Mouse (Mus musculus): ENCODE measurements around the gene Hoxb5. TPM values are rescaled to one million over a fixed set of nuclear protein-coding genes. Genes with fewer than 3 reads are reported as not detected.

Gene Hoxb5
- polyA plus RNA-seq, 1 experiment from 2014 or later = 7.5 TPM

DNA sequence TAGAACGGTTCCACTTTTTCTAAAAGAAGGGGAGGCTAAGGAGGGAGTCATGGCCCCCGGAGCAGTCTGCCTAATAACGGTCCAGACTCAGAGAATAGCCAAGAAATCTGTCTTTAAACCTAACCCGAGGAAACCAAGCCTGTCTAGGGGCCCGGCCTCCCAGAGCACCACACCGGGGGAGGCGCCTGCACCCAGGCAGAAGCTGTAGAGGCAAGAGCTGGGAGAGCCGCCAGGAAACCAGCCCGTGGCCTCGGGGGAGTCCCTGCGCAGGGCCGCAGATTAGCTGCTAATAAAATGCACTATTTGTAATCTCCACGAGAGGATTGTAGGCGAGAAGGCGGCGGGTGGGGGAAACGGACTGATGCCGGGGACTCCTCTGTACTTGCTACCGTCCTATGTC lies 33.3 kb upstream of the Hoxb5 start:
- H3K4me3 ChIP-seq (ENCODE audit: low read depth, low read length) = no peak overlapping the region
- 2% methylated on average over 19 of the region's 19 CpGs for WGBS
- no peaks in the 10 kb centered on the region; the same call in 1 of the 2 replicates for H3K4me1 ChIP-seq (replicated peaks; ENCODE audit: control insufficient read depth, insufficient read depth)

DNA sequence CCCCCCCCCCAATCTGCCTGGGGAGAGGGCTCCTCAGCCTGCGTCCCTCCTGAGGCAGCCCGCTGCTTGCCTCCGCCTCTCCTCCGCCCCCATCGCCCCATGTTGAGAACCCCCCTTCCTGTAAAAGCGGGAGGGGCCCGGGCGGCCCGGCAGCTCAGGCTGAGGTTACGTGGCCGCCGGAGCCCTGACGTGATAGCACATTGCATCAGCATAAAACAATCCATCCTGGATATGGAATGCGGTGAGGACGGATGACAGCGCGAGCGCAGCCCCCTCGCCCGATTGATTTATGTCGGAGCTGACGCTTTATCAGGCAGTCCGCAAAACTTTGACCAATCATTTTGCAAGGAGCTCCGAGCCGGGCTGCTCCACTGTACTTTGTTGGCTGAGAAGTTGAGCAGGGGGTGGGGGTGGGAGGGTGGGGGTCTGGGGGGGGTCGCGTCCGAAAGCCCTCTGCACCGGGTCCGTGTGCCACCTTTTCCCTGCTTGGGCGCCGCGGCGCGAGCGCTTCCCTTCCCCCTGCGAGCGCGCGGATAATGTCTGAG lies 32.1 kb upstream of the Hoxb5 start, which contains the start of gene Hoxb9:
Gene Hoxb9, plus strand, starts transcription at position 462 of the 545 bp plus-strand sequence.
- TF ChIP-seq EP300 (optimal IDR thresholded peaks at IDR 0.05) = no peak
- TF ChIP-seq CTCF (IDR thresholded peaks at IDR 0.05; ENCODE audit: low read depth) = no peak
- no peaks in the 10 kb centered on the region for H3K9me3 ChIP-seq (ENCODE audit: control insufficient read depth, low read length)
- peak within 1 kb of the TSS; percentile 34 for H3K4me3 ChIP-seq (ENCODE audit: low read depth, low read length)
- peaks cover 46% of the 10 kb centered on the region for H3K27me3 ChIP-seq (ENCODE audit: control insufficient read depth, insufficient read depth, low read length)
- under 1% methylated on average over 32 of the region's 40 CpGs for WGBS
- H3K4me2 ChIP-seq (replicated peaks; ENCODE audit: low read depth) = peak within 1 kb of the TSS; percentile 45
- no peaks in the 10 kb centered on the region for H3K36me3 ChIP-seq (ENCODE audit: control insufficient read depth, insufficient read depth, low read length)
- DNase-seq (ENCODE audit: low spot score) = no peak
- no peak within 1 kb of the TSS for H3K27ac ChIP-seq (replicated peaks)
- no peak within 1 kb of the TSS for H3K9ac ChIP-seq (ENCODE audit: low read length)
- ATAC-seq (ENCODE audit: low FRiP score, low TSS enrichment) = no peak
- no peaks in the 10 kb centered on the region; the same call in 1 of the 2 replicates for H3K4me1 ChIP-seq (replicated peaks; ENCODE audit: control insufficient read depth, insufficient read depth)

More for the DNA sequence above, 33.3 kb upstream of the Hoxb5 start:
- Histone ChIP-seq H3K9ac (ENCODE audit: low read length) (no peak overlapping the region), H3K27me3 (ENCODE audit: control insufficient read depth, insufficient read depth, low read length) (peaks cover 42% of the 10 kb centered on the region), H3K9me3 (ENCODE audit: control insufficient read depth, low read length) (no peaks in the 10 kb centered on the region), H3K4me2 (replicated peaks; ENCODE audit: low read depth) (no peak overlapping the region), H3K36me3 (ENCODE audit: control insufficient read depth, insufficient read depth, low read length) (no peaks in the 10 kb centered on the region), H3K27ac (replicated peaks) (no peak overlapping the region)
- no peak for ATAC-seq (ENCODE audit: low FRiP score, low TSS enrichment)
- TF ChIP-seq EP300 (optimal IDR thresholded peaks at IDR 0.05) (no peak), CTCF (IDR thresholded peaks at IDR 0.05; ENCODE audit: low read depth) (no peak)
- no peak for DNase-seq (ENCODE audit: low spot score)

DNA sequence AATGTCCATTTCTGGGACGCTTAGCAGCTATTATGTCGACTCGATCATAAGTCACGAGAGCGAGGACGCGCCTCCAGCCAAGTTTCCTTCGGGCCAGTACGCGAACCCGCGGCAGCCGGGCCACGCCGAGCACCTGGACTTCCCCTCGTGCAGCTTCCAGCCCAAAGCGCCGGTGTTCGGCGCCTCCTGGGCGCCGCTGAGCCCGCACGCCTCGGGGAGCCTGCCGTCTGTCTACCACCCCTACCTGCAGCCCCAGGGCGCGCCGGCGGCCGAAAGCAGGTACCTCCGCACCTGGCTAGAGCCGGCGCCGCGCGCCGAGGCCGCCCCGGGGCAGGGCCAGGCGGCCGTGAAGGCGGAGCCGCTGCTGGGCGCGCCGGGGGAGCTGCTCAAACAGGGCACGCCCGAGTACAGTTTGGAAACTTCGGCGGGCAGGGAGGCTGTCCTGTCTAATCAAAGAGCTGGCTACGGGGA lies 31.6 kb upstream of the Hoxb5 start:
- Histone ChIP-seq H3K27me3 (ENCODE audit: control insufficient read depth, insufficient read depth, low read length) (peaks cover 46% of the 10 kb centered on the region), H3K4me3 (ENCODE audit: low read depth, low read length) (peak overlapping the region; percentile 34), H3K4me2 (replicated peaks; ENCODE audit: low read depth) (peak overlapping the region; percentile 45), H3K27ac (replicated peaks) (no peak overlapping the region), H3K9me3 (ENCODE audit: control insufficient read depth, low read length) (no peaks in the 10 kb centered on the region), H3K36me3 (ENCODE audit: control insufficient read depth, insufficient read depth, low read length) (no peaks in the 10 kb centered on the region), H3K4me1 (replicated peaks; ENCODE audit: control insufficient read depth, insufficient read depth) (no peaks in the 10 kb centered on the region; the same call in 1 of the 2 replicates), H3K9ac (ENCODE audit: low read length) (no peak overlapping the region)
- WGBS = under 1% methylated on average over 52 of the region's 52 CpGs
- DNase-seq (ENCODE audit: low spot score) (peak; percentile 61), ATAC-seq (ENCODE audit: low FRiP score, low TSS enrichment) (peak; percentile 62)
- TF ChIP-seq EP300 (optimal IDR thresholded peaks at IDR 0.05) (no peak), CTCF (IDR thresholded peaks at IDR 0.05; ENCODE audit: low read depth) (no peak)

DNA sequence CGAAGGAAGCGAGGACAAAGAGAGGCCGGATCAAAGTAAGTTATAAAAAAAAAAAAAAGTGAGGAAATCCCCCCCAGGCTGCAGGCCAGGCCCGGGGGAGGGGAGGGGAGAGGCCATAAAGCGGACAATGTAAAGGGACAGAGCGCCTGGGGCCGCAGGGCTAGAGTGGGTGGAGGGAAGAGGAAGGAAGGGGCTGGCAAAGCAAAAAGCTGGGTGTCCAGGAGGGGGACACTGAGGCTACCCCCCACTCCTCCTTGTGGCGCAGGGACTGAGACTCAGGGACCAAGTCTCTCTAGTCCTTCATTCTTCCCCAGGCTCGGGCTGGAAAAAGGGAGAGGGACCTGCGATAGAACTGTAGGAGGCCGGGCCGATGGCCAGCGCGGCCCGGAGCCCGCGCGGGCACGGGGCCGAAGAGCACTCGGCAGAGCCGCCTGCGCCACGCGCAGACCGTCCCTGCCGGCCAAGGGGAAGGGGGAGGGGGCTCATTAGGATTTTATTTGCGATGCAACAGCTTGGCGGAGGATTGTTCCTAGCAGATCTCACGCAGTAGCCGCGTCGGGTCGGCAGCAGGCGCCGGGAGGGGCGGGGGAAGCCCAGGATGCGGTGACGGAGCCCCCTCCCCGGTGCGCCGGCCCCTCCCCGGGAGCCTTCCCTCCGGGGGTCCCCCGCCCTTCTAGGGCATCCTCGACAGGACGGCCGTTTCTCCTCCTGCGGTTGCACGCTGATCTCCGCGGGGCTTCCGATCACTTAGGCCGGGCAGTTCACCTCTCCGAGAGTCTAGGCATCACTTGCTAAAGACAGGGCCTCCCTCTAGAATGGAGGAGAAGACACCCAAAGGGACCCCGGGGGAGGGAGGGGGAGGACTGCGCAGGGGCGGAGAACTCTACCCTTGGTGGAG lies 30.9 kb upstream of the Hoxb5 start:
- TF ChIP-seq EP300 (optimal IDR thresholded peaks at IDR 0.05) = no peak
- TF ChIP-seq CTCF (IDR thresholded peaks at IDR 0.05; ENCODE audit: low read depth) = no peak
- DNase-seq (ENCODE audit: low spot score) = no peak

DNA sequence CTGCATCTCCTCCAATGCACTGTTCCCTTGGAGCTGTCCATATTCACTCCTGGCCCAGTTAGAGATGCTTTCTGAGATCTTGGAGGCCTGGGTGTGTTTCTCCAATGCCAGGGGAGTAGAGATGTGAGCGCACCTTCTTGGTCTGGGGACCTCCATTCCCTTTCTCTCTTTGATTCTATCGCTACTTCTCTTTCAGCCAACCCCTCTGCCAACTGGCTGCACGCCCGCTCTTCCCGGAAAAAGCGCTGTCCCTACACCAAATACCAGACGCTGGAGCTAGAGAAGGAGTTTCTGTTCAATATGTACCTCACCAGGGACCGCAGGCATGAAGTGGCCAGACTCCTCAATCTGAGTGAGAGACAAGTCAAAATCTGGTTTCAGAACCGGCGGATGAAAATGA lies 28.7 kb upstream of the Hoxb5 start:
- no peak for TF ChIP-seq CTCF (IDR thresholded peaks at IDR 0.05; ENCODE audit: low read depth)
- TF ChIP-seq EP300 (optimal IDR thresholded peaks at IDR 0.05) = no peak
- Histone ChIP-seq H3K4me1 (replicated peaks; ENCODE audit: control insufficient read depth, insufficient read depth) (no peaks in the 10 kb centered on the region; the same call in 1 of the 2 replicates), H3K9me3 (ENCODE audit: control insufficient read depth, low read length) (no peaks in the 10 kb centered on the region), H3K27ac (replicated peaks) (no peak overlapping the region), H3K4me2 (replicated peaks; ENCODE audit: low read depth) (no peak overlapping the region), H3K36me3 (ENCODE audit: control insufficient read depth, insufficient read depth, low read length) (no peaks in the 10 kb centered on the region), H3K4me3 (ENCODE audit: low read depth, low read length) (no peak overlapping the region), H3K9ac (ENCODE audit: low read length) (no peak overlapping the region), H3K27me3 (ENCODE audit: control insufficient read depth, insufficient read depth, low read length) (peaks cover 46% of the 10 kb centered on the region)
- 19% methylated on average over 10 of the region's 10 CpGs for WGBS
- no peak for DNase-seq (ENCODE audit: low spot score)
- no peak for ATAC-seq (ENCODE audit: low FRiP score, low TSS enrichment)

More for the DNA sequence above, 30.9 kb upstream of the Hoxb5 start:
- peak; percentile 38; the same call in 1 of the 2 replicates for ATAC-seq (ENCODE audit: low FRiP score, low TSS enrichment)
- no peak overlapping the region for H3K27ac ChIP-seq (replicated peaks)
- H3K36me3 ChIP-seq (ENCODE audit: control insufficient read depth, insufficient read depth, low read length) = no peaks in the 10 kb centered on the region
- no peaks in the 10 kb centered on the region for H3K9me3 ChIP-seq (ENCODE audit: control insufficient read depth, low read length)
- peak overlapping the region; percentile 34 for H3K4me3 ChIP-seq (ENCODE audit: low read depth, low read length)
- peaks cover 44% of the 10 kb centered on the region for H3K27me3 ChIP-seq (ENCODE audit: control insufficient read depth, insufficient read depth, low read length)
- H3K4me1 ChIP-seq (replicated peaks; ENCODE audit: control insufficient read depth, insufficient read depth) = no peaks in the 10 kb centered on the region; the same call in 1 of the 2 replicates
- WGBS = 3% methylated on average over 51 of the region's 58 CpGs
- H3K4me2 ChIP-seq (replicated peaks; ENCODE audit: low read depth) = peak overlapping the region; percentile 45
- H3K9ac ChIP-seq (ENCODE audit: low read length) = no peak overlapping the region

Measured in stomach, postnatal 0 days (tissue).